Mouse (Mus musculus): ENCODE results near the gene Gm29049. TPM values are rescaled to one million over a fixed set of nuclear protein-coding genes. Genes with fewer than 3 reads are reported as not detected.
"Not testable (repeated sequence)": the region's sequence is repeated elsewhere in the genome, so short reads cannot be mapped to it uniquely, and the experiment has no call there.

Gm29049 gene
- not detected in 2 replicates for polyA plus RNA-seq (2015; fragmentation: Nextera tagmentation; extraction: Ambion mirVana)

DNA sequence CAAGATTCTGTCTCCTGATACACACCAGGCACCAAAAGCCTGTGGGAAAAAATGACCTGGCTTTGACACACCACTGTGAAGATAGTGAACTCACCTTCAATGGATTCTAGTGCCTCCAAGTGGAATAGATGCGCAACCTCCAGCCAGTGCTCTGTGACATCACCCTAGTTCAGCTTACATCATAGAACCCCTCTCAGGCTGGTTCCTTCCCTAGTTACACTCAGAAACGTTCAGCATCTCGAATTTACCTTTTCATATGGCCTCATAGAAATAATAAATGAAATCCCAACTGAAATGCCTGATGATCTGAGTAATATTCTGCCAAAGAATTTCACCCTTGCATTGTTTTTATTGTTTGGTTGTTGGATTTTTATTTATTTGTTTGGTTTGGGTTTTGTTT lies at the start of gene Gm29049:
Gm29049 (minus strand) TSS at position 101 of the 400 bp plus-strand sequence.
- ATAC-seq (ENCODE audit: low FRiP score); H3K9me3 ChIP-seq; H3K9ac ChIP-seq; H3K4me1 ChIP-seq (replicated peaks); H3K4me3 ChIP-seq; H3K27ac ChIP-seq; H3K27me3 ChIP-seq; H3K36me3 ChIP-seq; H3K4me2 ChIP-seq: not testable (repeated sequence)
- WGBS, result 31% methylated on average over 2 of the region's 3 CpGs

Other genes with a start within 250 kb of the Gm29049 start
- not detected in 2 replicates for gene Gm20825, start 74.3 kb upstream of the Gm29049 start, polyA plus RNA-seq (2015; fragmentation: Nextera tagmentation; extraction: Ambion mirVana)

Measured in hindbrain, embryonic 13.5 days (tissue).